8 mouse cellular contexts compared by ENCODE assay signal in genomic region chr1:182682591-182683252, GRCm38 (mm10).
A peak's percentile ranks its signal among the peaks of the same experiment; 100 is the strongest.
DNase-seq lines count a peak whose midpoint lies in the region; ATAC-seq lines count a peak whose summit lies in the region.

No protein-coding gene starts in this region.

- no peaks in the 10 kb centered on the region for H3K27me3 ChIP-seq in midbrain, embryonic 14.5 days (ENCODE audit: control insufficient read depth, insufficient read depth, low read length)
- H3K27me3 ChIP-seq in midbrain, embryonic 11.5 days (ENCODE audit: control insufficient read depth, insufficient read depth, low read length) = no peaks in the 10 kb centered on the region
- no peaks in the 10 kb centered on the region; the same call in 1 of the 2 replicates for H3K27me3 ChIP-seq in heart, embryonic 14.5 days (ENCODE audit: control insufficient read depth, insufficient read depth, low read length)

- WGBS in midbrain, embryonic 14.5 days = 54% methylated on average over 14 of the region's 14 CpGs
- WGBS in midbrain, embryonic 11.5 days = 66% methylated on average over 14 of the region's 14 CpGs
- WGBS in heart, embryonic 14.5 days = 14% methylated on average over 14 of the region's 14 CpGs

- peak; percentile 61 for DNase-seq in midbrain, embryonic 14.5 days
- DNase-seq in midbrain, embryonic 11.5 days (ENCODE audit: low spot score, missing footprints) = no peak
- peak; percentile 82 to 86 for DNase-seq in cerebellum, postnatal 14 days
- peak; percentile 45 for DNase-seq in lung, postnatal 25 days (ENCODE audit: low spot score)
- no peak for DNase-seq in right cerebral cortex, adult 2 months (ENCODE audit: low spot score in 2 of 2)
- no peak for DNase-seq in right cerebral cortex, adult 18-20 months

- H3K36me3 ChIP-seq in midbrain, embryonic 14.5 days (ENCODE audit: control insufficient read depth, insufficient read depth, low read length) = no peaks in the 10 kb centered on the region
- no peaks in the 10 kb centered on the region for H3K36me3 ChIP-seq in midbrain, embryonic 11.5 days (ENCODE audit: control insufficient read depth, insufficient read depth, low read length)
- no peaks in the 10 kb centered on the region for H3K36me3 ChIP-seq in heart, embryonic 14.5 days (ENCODE audit: control insufficient read depth, insufficient read depth, low read length)

- ATAC-seq in midbrain, embryonic 14.5 days (ENCODE audit: low FRiP score, low TSS enrichment) = no peak
- ATAC-seq in midbrain, embryonic 11.5 days (ENCODE audit: low FRiP score) = no peak
- ATAC-seq in heart, embryonic 14.5 days (ENCODE audit: insufficient number of reproducible peaks, insufficient read depth, low FRiP score, low read depth) = peak; percentile 88
- no peak for ATAC-seq in granulocyte monocyte progenitor cell, adult 5-6 weeks (replicated peaks; ENCODE audit: poor library complexity, severe bottlenecking)

- H3K4me2 ChIP-seq in midbrain, embryonic 14.5 days (ENCODE audit: low read length) = no peak overlapping the region
- no peak overlapping the region for H3K4me2 ChIP-seq in midbrain, embryonic 11.5 days
- H3K4me2 ChIP-seq in heart, embryonic 14.5 days (ENCODE audit: low read length) = peak overlapping the region; percentile 41

- no peaks in the 10 kb centered on the region for H3K9me3 ChIP-seq in midbrain, embryonic 14.5 days (ENCODE audit: control insufficient read depth, low read length)
- no peaks in the 10 kb centered on the region for H3K9me3 ChIP-seq in midbrain, embryonic 11.5 days (ENCODE audit: control insufficient read depth, low read length)
- no peaks in the 10 kb centered on the region for H3K9me3 ChIP-seq in heart, embryonic 14.5 days (ENCODE audit: control insufficient read depth, low read length)

- no peak overlapping the region for H3K4me3 ChIP-seq in midbrain, embryonic 14.5 days (replicated peaks; ENCODE audit: low read depth, low read length)
- no peak overlapping the region for H3K4me3 ChIP-seq in midbrain, embryonic 11.5 days (ENCODE audit: low read depth, low read length)
- H3K4me3 ChIP-seq in heart, embryonic 14.5 days (ENCODE audit: control insufficient read depth in 1 of 2, insufficient read depth in 1 of 2, low read depth in 1 of 2, low read length in 2 of 2) = no peak overlapping the region

- peaks cover 13% of the 10 kb centered on the region; the same call in 1 of the 2 replicates for H3K4me1 ChIP-seq in midbrain, embryonic 14.5 days (ENCODE audit: control insufficient read depth, insufficient read depth, low read length)
- H3K4me1 ChIP-seq in midbrain, embryonic 11.5 days (ENCODE audit: control insufficient read depth, insufficient read depth, low read length) = no peaks in the 10 kb centered on the region
- peaks cover 17% of the 10 kb centered on the region in 2 experiments for H3K4me1 ChIP-seq in heart, embryonic 14.5 days (ENCODE audit: control insufficient read depth in 2 of 2, insufficient read depth in 2 of 2, low read length in 2 of 2)

- H3K9ac ChIP-seq in midbrain, embryonic 14.5 days (replicated peaks; ENCODE audit: low read length) = no peak overlapping the region
- no peak overlapping the region for H3K9ac ChIP-seq in midbrain, embryonic 11.5 days (ENCODE audit: low read length)
- no peak overlapping the region; the same call in 1 of the 2 replicates for H3K9ac ChIP-seq in heart, embryonic 14.5 days (ENCODE audit: low read length)

- no peak overlapping the region for H3K27ac ChIP-seq in midbrain, embryonic 14.5 days (replicated peaks; ENCODE audit: low read depth, low read length)
- H3K27ac ChIP-seq in midbrain, embryonic 11.5 days (ENCODE audit: low read depth, low read length) = no peak overlapping the region
- H3K27ac ChIP-seq in heart, embryonic 14.5 days (replicated peaks in 1 of 2; ENCODE audit: control insufficient read depth in 1 of 2, insufficient read depth in 1 of 2, low read depth in 2 of 2, low read length in 2 of 2) = peak overlapping the region; percentile 28 to 55; a peak in 2 of 4 replicates

Comparison
In these comparisons a context has a peak if more than half of its experiments do, and no peak if none do; other contexts are left out.
1. DNase-seq: peak in midbrain, embryonic 14.5 days (single experiment), cerebellum, postnatal 14 days (2 of 2) and lung, postnatal 25 days (single experiment); none in midbrain, embryonic 11.5 days (single experiment), right cerebral cortex, adult 2 months (0 of 2) and right cerebral cortex, adult 18-20 months (single experiment).
2. H3K27ac ChIP-seq: peak in heart, embryonic 14.5 days (2 of 2); none in midbrain, embryonic 14.5 days (single experiment) and midbrain, embryonic 11.5 days (single experiment).